Mouse (Mus musculus): ENCODE measurements around the gene Tbpl1. TPM values are rescaled to one million over a fixed set of nuclear protein-coding genes. Genes with fewer than 3 reads are reported as not detected.

Gene Tbpl1
- polyA plus RNA-seq, 1 experiment from 2014 or later: 79.6 TPM

DNA sequence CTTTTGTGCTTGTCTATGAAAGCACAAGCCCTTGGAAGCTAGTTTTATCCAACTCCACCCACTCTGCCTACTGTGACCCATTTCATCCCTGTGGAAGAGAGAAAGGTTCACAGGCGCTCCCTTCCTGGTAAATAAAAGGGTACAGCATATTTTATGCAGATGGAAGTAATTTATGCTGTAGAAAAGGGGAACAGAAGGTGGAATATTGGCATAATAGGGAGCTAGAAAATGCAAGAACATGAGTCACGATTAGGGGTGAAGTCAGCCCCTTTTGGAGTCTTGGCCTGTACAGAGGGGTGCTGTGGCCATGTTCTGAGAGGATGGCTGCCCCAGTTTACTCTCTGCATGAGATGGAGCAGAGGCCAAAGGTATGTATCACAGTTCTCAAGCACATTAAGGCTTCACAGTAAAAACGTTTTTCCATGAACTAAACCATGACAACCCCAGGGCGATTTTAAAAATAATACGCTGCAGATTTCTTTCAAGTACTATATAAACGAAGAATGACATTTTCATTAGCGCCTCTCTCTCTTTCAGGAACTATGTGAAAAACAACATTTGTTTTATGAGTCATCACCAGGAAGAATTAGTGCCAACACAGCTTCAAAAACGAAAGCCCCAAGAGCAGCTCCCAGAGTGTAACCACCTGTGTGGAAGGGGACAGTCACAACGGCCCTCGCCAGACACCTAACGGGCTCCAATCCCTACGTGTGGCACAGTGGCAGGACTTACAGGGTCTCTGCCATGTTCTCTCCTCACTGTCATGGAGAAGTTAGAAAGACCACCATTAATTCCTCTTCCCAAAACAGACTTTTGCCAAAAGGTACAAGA is 30.0 kb downstream of the Tbpl1 start:
- 85% methylated on average over 12 of the region's 12 CpGs for WGBS
- Histone ChIP-seq H3K27ac (replicated peaks) (no peak overlapping the region), H3K9me3 (no peaks in the 10 kb centered on the region), H3K4me2 (no peak overlapping the region), H3K4me3 (no peak overlapping the region), H3K27me3 (no peaks in the 10 kb centered on the region), H3K9ac (no peak overlapping the region), H3K36me3 (peaks cover 24% of the 10 kb centered on the region), H3K4me1 (replicated peaks) (no peaks in the 10 kb centered on the region)
- ATAC-seq (ENCODE audit: low FRiP score, low read depth): no peak

DNA sequence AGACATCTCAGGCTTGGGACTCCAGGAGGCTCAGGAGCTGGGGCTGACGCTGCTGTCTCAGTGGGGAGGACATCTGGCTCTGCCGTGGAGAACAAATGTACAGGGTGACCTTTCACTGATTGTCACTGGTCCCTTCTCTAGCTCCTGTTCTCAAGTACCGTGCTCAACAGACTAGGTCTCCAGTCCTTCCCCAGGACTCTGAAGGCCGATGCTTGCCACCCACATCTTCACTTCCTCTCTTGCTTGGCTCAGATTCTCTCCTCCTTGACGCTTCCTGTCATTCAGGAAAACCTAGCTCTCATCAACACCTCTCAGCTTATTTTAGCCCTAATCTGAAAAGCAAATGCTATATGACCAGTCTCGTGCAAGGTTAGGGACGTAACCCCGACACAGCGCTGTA is 31.0 kb downstream of the Tbpl1 start:
- 86% methylated on average over 9 of the region's 9 CpGs for WGBS
- Histone ChIP-seq H3K27ac (replicated peaks) (no peak overlapping the region), H3K27me3 (no peaks in the 10 kb centered on the region), H3K36me3 (peaks cover 16% of the 10 kb centered on the region), H3K9ac (no peak overlapping the region), H3K4me2 (no peak overlapping the region), H3K4me1 (replicated peaks) (no peaks in the 10 kb centered on the region), H3K9me3 (no peaks in the 10 kb centered on the region), H3K4me3 (no peak overlapping the region)
- no peak for ATAC-seq (ENCODE audit: low FRiP score, low read depth)

DNA sequence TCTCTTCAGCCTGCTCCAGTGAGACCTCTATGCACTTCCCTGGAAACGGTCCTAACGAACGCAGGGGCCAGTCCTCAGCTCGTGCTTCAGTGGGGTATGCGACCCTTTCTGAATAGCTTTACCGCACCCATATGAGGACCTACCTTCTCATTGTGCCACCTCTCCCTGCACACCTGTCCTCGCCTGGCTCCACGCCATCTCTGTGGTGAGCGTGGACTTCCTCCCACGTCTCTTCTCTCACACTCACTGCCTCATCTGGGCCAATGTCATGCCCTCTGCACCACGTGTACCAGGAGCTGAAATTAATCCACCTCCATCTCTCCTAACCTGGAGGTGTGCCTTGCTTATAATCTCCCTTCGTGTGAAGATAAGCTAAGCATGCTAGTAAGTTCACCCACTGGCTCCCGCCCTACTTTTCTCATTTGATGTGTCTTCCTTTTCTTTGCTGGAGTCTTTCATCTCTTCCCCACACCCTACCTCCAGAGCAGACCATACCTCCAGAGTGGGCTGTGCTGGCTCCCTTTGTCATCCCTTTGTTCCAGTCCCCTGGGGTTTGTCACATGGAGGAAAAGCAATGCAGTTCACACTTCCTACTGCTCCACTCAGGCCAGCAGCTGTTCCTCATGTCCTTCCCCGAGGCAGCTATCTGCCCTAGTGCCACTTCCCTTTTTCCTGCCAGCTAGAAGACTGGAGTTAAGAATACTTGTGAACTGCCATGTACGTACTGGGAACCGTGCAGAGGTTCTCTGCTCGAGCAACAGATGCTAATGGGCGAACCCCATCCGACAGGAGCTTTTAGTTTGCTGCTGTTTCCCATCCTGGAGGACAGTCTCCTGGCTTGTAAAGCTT is 32.0 kb downstream of the Tbpl1 start:
- no peak overlapping the region for H3K27ac ChIP-seq (replicated peaks)
- no peaks in the 10 kb centered on the region for H3K9me3 ChIP-seq
- H3K9ac ChIP-seq: no peak overlapping the region
- no peak; the same call in 1 of the 2 replicates for ATAC-seq (ENCODE audit: low FRiP score, low read depth)
- H3K4me3 ChIP-seq: no peak overlapping the region
- peaks cover 11% of the 10 kb centered on the region; the same call in 1 of the 2 replicates for H3K36me3 ChIP-seq
- H3K4me2 ChIP-seq: no peak overlapping the region
- H3K27me3 ChIP-seq: no peaks in the 10 kb centered on the region
- 82% methylated on average over 19 of the region's 19 CpGs for WGBS
- H3K4me1 ChIP-seq (replicated peaks): no peaks in the 10 kb centered on the region

DNA sequence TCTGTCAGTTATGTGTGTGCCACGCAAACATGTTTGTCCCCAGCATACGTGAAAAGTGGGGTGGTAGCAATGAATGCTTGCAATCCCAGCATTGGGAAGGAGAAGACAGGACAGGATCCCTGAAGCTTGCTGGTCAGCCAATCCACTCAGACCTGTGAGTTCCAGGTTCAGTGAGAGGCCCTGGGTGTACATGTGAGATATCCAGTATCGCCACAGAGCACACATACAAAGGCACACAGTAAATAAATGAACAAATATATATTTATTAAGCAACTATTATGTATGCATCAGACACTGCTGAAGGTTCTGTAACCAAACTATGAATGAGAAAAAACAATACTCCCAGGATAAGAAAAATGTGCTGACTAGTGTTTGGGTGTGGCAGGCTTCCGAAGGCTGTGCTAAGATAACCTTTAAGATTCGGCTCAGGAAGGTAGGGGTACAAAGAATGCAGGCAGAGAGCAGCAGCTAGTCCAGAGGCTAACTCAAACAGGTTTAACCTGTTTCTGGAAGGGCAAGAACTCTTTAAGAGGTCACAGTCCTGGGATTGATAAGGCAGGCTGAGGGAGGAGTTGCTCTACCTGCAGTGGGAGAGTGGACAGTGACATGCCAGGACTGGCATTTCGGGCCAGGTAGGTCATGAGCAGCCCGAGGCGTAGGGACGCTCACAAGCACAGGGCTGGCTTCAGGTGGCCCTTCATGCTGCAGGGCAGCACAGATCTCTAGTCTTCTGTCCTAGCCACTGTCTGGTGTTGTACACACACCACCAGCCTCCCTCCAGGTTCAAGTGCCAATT is 33.4 kb downstream of the Tbpl1 start:
- no peak for ATAC-seq (ENCODE audit: low FRiP score, low read depth)
- no peaks in the 10 kb centered on the region for H3K9me3 ChIP-seq
- no peak overlapping the region for H3K27ac ChIP-seq (replicated peaks)
- no peaks in the 10 kb centered on the region for H3K27me3 ChIP-seq
- 94% methylated on average over 9 of the region's 9 CpGs for WGBS
- peaks cover 11% of the 10 kb centered on the region; the same call in 1 of the 2 replicates for H3K36me3 ChIP-seq
- H3K9ac ChIP-seq: no peak overlapping the region
- H3K4me3 ChIP-seq: no peak overlapping the region
- H3K4me2 ChIP-seq: no peak overlapping the region
- H3K4me1 ChIP-seq (replicated peaks): no peaks in the 10 kb centered on the region

DNA sequence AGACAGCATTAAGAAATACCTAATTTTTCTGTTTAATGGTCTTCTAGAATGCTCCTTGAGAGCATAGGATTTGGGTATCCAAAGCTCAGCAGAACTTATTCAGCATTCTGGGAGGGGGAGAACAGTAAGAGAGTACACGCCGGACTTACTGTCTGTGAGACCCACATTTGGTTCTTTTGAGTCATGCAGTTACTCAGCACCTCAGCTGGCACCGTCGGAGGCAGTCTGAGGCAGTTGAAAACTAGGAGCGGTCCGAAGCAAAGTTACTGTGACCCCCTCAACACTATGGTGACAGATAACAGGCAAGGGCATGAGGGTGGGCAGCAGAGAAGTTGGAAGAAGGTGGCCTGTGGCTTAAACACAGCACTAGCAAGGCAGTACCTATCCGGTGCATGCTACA is 34.9 kb downstream of the Tbpl1 start:
- Histone ChIP-seq H3K36me3 (peaks cover 8% of the 10 kb centered on the region; the same call in 1 of the 2 replicates), H3K4me1 (replicated peaks) (no peaks in the 10 kb centered on the region), H3K4me2 (no peak overlapping the region), H3K9ac (no peak overlapping the region), H3K27me3 (no peaks in the 10 kb centered on the region), H3K9me3 (no peaks in the 10 kb centered on the region), H3K27ac (replicated peaks) (no peak overlapping the region), H3K4me3 (no peak overlapping the region)
- 92% methylated on average over 7 of the region's 7 CpGs for WGBS
- ATAC-seq (ENCODE audit: low FRiP score, low read depth): no peak

DNA sequence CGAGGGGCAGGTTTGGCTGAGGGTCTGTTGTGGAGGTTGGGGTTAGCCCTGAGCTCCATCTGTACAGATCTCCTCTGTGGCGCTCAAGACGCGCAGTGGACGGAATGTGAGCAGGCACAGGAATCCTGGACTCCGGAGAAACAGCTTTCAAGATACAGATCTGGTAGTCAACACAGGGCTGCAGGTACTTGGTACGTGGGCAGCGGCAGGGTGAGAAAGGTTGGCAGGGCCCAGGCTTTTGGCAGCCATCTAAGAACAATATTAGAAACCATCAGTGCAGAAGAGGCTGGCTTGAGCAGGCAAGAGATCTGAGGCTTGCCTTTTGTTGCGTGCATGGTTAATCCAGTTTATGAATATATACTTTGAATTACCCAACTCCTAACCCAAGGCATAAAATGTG is 35.5 kb downstream of the Tbpl1 start:
- H3K4me1 ChIP-seq (replicated peaks): no peaks in the 10 kb centered on the region
- no peaks in the 10 kb centered on the region for H3K9me3 ChIP-seq
- ATAC-seq (ENCODE audit: low FRiP score, low read depth): no peak
- 95% methylated on average over 9 of the region's 9 CpGs for WGBS
- H3K4me2 ChIP-seq: no peak overlapping the region
- H3K9ac ChIP-seq: no peak overlapping the region
- no peak overlapping the region for H3K27ac ChIP-seq (replicated peaks)
- no peak overlapping the region for H3K4me3 ChIP-seq
- no peaks in the 10 kb centered on the region for H3K27me3 ChIP-seq
- peaks cover 8% of the 10 kb centered on the region; the same call in 1 of the 2 replicates for H3K36me3 ChIP-seq

DNA sequence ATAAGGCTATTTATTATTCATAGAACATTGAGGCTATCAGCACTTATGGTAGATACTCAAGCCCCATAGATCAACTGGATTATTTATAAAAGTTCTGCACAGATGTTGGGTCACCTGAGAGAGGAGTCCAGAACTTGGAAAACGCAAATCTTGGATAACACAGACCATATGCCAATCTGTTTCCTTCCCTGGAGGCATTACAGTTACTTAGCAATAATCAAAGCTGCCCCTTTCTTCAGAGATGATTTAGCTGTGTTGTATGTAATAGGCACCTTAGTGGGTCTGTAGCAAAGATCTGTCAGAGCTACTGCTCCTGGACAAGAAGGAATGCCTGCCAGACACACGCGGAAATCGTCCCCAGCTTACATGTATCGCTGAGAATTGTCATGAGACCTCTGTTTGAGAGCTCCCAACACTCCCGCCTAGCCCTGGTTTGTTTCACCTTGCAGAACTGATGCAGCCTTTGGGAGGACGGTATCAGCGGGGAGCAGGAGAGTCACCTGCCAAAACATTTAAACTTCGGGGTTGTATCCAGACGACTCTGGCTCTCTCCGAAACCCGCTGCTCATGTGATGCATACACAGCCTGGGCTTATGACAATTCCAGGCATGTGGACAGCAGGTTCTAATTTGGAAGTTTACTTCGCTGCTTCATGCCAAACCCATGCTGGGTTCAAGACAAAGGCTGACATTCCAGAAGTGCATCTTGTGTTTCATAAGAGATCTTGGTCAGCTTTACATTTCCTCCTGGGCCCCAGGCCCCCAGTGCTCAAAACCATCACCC is 55.7 kb downstream of the Tbpl1 start:
- Histone ChIP-seq H3K9me3 (no peaks in the 10 kb centered on the region), H3K27ac (replicated peaks) (no peak overlapping the region), H3K4me2 (no peak overlapping the region), H3K4me3 (no peak overlapping the region), H3K4me1 (replicated peaks) (no peaks in the 10 kb centered on the region), H3K36me3 (no peaks in the 10 kb centered on the region), H3K9ac (no peak overlapping the region), H3K27me3 (no peaks in the 10 kb centered on the region)
- WGBS: 58% methylated on average over 13 of the region's 13 CpGs
- no peak for ATAC-seq (ENCODE audit: low FRiP score, low read depth)

DNA sequence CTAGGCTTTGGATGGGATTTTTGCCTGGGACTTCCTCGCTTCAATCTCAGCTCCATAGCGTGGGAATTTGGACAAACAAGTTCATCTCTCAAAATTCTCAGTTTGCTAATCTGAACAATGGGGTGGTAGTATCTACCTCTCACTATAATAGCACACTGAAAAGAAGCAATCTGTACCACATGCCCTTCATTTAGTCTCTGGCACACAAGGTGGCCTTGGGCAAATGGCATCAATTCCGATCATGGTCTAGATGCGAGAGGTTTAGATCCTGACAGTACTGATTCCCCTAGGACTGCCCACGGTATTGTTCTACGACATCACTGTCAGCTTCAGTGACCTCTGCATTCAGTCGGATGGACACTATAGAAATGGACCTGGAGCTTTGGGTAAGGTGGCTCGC is 57.6 kb downstream of the Tbpl1 start:
- WGBS: 89% methylated on average over 8 of the region's 8 CpGs
- no peak for ATAC-seq (ENCODE audit: low FRiP score, low read depth)

DNA sequence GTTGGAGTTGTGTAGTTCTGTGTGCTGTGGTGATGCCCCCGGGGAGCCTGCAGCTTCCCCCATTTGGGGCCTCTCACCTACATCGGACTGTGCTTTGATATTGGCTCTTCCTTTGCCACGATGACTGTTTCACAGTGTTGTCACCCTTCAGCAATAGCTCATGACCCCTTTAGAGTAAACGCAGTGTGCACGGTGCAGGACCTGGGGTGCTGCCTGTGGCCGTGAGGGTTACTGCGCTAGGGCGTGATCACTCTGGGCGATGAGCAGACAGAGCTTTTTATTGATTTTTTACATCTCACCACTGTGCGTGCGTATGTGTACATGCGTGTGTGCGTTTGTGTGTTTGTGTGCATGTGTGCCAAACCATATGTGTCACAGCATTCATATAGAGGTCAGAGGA is 63.2 kb downstream of the Tbpl1 start:
- no peak for ATAC-seq (ENCODE audit: low FRiP score, low read depth)
- Histone ChIP-seq H3K9ac (no peak overlapping the region), H3K4me3 (no peak overlapping the region), H3K4me2 (no peak overlapping the region), H3K9me3 (no peaks in the 10 kb centered on the region), H3K27ac (replicated peaks) (no peak overlapping the region), H3K36me3 (no peaks in the 10 kb centered on the region), H3K27me3 (no peaks in the 10 kb centered on the region), H3K4me1 (replicated peaks) (no peaks in the 10 kb centered on the region)
- WGBS: 91% methylated on average over 13 of the region's 13 CpGs

More for the DNA sequence above, 57.6 kb downstream of the Tbpl1 start:
- no peak overlapping the region for H3K4me2 ChIP-seq
- no peaks in the 10 kb centered on the region for H3K9me3 ChIP-seq
- no peaks in the 10 kb centered on the region for H3K27me3 ChIP-seq
- no peak overlapping the region for H3K9ac ChIP-seq
- H3K27ac ChIP-seq (replicated peaks): no peak overlapping the region
- no peaks in the 10 kb centered on the region for H3K36me3 ChIP-seq
- no peaks in the 10 kb centered on the region for H3K4me1 ChIP-seq (replicated peaks)
- H3K4me3 ChIP-seq: no peak overlapping the region

DNA sequence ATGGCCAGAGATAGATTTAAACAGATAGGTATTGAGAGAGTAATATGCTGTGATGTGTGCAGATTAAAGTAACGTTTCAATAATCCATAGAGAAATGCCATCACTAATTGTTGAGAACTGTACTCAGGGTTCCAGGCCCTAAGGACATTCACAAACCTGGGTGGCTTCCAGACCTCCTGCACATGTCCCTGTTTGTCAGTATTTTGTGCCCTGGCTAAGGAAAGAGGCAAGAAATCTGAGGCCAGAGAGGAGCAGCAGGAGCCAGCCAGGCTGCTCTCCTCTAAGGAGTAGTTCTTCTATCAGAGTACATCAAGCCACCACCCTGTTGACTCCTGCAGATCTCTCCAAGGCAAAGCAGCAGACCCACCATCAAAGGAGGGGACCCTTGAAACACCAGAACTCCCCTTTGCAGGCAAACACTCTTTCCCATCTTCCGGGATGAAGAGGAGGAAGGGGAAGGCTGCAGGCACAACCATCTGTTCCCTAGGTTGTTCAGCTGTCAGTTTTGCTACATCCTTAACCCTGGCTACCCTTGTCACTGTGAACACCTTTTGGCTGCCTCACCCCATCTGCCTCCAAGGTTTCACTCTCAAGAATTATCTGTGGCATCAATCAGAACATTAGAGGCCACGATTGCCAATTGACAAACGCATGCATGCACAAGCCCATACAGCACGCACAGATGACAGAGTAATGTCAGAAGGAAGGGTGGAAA is 71.3 kb downstream of the Tbpl1 start:
- H3K4me3 ChIP-seq: no peak overlapping the region

DNA sequence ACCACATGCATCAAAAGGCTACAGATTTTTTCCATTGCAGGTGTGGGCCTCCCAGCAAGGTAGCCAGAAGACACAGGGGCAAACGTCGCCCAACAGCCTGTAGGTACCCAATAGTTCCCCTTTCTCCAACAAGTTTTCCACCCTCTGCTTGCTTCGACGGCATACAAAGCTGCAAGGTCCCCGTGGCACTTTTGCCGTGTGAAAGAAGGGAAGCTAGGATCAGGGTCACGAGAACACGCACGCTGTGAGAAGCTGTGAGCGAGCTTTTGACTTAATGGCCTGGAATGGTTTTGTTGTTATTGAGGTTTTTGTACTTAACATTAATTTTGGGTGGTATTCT is 72.4 kb downstream of the Tbpl1 start:
- no peak for ATAC-seq (ENCODE audit: low FRiP score, low read depth)
- no peaks in the 10 kb centered on the region for H3K9me3 ChIP-seq
- no peak overlapping the region for H3K9ac ChIP-seq
- H3K27ac ChIP-seq (replicated peaks): peak overlapping the region; percentile 49; the same call in 1 of the 2 replicates
- H3K27me3 ChIP-seq: no peaks in the 10 kb centered on the region
- no peak overlapping the region for H3K4me3 ChIP-seq
- 61% methylated on average over 10 of the region's 10 CpGs for WGBS
- H3K4me1 ChIP-seq (replicated peaks): peaks cover 7% of the 10 kb centered on the region
- no peaks in the 10 kb centered on the region for H3K36me3 ChIP-seq
- no peak overlapping the region for H3K4me2 ChIP-seq

More for the DNA sequence above, 71.3 kb downstream of the Tbpl1 start:
- Histone ChIP-seq H3K4me1 (replicated peaks) (peaks cover 7% of the 10 kb centered on the region), H3K27ac (replicated peaks) (no peak overlapping the region), H3K9me3 (no peaks in the 10 kb centered on the region), H3K9ac (no peak overlapping the region), H3K36me3 (no peaks in the 10 kb centered on the region), H3K27me3 (no peaks in the 10 kb centered on the region), H3K4me2 (no peak overlapping the region)
- ATAC-seq (ENCODE audit: low FRiP score, low read depth): no peak
- 76% methylated on average over 5 of the region's 5 CpGs for WGBS
